Mouse (Mus musculus): ENCODE results near the gene Iqcc. TPM values are rescaled to one million over a fixed set of nuclear protein-coding genes. Genes with fewer than 3 reads are reported as not detected.

The Iqcc gene
- total RNA-seq, 1 experiment from 2014 or later = 34.9 TPM

- no peak for DNase-seq
These were observed 3.4 kb upstream of the Iqcc start for GRCm38 (mm10) chr4:129622120-129622802.

DNA sequence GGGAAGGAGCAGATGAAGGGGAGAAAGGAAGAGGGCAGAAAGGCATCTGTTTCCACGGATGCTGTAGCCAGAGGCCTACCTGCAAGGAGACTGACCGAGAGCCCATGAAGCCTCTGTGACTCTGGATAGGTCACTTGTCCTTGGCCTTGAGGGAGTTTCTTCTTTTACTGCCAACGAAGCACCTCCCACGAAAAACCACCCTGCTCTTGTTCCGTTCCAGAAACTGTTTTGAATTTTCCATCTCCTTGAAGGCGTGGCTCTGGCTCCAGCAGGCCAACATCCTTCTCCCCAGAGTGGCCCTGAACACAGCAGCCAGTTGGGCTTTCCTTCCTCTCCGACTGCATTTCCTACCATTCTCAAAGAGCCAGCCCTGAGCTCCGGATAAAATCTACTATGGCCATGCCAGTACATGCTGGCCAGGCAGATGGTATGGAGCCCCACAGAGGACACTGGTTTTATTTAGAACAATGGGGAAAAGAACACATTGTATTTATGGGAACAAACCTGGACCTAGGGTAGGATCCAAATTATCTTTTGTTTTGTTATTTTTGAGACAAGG, 2.5 kb upstream of the Iqcc start:
- DNase-seq = peak; percentile 61

DNA sequence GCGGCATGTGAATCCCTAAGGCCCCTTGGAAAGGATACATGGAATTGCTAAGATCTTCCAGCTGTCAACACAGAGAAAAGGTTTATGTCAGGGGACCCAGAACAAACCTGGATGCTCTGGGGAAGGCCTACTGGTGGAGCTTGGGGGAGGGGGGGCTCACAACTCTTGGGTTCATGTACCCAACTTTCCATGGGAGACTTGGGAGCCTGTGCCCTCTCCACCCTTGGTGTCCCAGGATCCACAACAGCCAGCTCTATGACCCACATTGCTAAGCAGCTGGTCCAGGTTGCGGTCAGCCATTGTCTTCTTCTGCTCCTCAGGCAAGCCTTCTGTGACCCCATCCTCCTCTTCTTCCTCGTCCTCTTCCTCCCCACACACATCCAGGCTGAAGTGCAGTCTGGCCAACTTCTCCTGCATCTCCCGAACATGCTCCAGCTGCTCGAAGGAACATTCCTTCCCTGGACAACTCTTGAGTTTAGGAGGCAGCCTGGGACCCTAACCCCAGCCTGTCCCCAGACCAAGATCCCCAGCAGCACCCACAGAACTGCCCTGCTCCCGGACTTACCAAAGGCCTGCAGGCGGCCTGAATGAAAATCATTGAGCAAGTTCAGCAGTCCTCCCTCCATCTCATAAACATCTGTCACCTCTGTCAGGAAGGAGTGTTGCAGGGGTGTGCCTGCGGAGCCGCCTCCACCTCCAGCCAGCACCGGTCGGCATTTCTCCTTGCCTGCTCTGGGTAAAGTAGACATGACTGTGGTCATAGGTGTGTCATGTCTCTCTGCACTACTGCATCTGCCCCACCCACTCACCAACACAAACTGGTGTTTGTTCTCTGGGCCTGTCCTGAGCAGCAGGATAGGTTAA, 1.8 kb upstream of the Iqcc start:
- no peak for DNase-seq

GRCm38 (mm10) chr4:129618031-129618430, 868 bp downstream of the Iqcc start:
- DNase-seq = no peak

DNA sequence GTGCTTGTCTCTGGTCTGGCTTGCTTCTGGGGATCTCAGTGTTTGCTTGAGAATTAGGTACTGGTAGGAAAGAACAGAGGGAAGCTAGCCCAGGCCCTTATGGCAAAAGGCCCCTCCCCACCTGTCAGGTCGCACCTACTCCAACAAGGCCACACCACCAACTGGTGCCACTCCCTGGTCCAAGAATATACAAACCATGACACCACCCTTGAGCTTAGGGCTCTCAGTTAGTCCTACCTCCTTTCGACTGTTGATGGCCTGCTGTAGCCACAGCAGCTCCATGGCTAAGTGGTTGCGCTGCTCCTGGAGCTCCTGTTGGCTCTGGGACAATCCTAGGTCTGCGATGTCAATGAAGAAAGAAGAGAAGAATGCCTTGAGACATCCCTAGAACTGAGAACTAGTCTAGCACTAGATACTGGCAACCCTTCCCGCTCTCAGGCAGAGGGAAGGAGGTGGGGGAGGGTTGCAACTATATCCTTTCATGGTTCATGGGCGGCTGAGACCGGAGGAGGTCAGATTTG, 1.7 kb downstream of the Iqcc start:
- DNase-seq = no peak

DNA sequence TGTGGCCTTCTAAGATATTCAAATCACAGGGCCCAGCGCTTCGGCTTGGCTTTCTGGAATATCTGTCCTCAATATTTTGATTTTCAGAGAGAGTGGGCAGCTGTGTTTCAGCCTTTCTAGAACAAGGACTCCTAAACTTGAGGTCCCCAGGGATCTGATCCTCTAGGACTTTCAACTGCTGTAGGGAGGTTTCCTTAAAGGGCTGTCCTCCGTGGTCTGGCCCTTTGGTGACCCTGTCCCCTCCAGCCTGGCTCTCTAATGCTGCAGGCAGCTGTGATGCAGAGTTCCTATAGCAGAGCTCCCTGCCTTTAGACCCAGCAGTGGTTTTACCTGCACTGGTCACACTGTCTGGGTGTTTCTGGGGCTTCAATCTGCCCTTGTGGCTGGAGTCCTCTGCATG, 2.3 kb downstream of the Iqcc start:
- DNase-seq = no peak

DNA sequence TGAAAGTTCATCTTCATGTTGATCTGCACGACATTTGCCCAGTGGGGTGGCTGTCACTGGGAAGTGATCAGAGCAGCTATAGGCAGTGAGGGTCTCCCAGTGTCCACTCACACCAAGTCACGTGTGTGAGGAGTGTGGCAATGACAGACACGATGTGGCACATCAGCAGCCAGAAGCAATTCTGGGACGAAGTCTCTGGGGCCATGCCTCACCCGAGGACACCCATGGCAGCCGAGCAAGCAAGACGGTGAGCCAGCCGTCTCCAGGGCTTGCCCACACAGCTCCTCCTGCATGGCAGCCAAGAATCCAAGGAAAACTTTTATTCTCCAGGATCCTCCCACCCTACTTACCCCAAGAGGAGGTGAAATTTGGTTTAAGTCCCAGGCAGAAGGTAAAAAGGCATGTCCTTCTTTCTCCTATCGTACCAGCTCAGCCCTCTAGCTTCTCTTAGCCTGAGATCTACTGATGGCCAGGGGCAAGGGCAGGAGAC, 3.1 kb downstream of the Iqcc start:
- DNase-seq = no peak

GRCm38 (mm10) chr4:129614093-129614492, 4.8 kb downstream of the Iqcc start, which contains the start of gene Dcdc2b:
Dcdc2b (minus strand) TSS chr4:129614257.
- no peak for DNase-seq

DNA sequence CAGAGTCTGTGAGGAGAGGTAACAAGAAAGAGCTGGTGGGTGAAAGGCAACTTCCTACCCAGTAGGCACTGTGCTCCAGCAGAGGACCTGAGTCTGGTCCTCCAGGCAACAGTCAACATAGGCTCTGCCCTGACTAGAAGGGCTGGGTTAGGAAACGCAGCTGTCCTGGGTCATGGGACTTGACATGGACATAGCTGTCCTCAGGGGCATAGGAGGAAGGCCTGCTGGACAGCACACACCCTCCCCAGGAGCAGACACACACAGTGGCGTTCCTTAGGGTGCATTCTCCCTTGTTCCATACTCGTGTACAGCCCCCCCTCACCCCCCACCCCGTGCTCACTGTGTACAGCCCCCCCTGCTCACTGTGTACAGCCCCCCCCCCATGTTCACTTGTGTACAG, 8.4 kb downstream of the Iqcc start:
- DNase-seq = no peak

DNA sequence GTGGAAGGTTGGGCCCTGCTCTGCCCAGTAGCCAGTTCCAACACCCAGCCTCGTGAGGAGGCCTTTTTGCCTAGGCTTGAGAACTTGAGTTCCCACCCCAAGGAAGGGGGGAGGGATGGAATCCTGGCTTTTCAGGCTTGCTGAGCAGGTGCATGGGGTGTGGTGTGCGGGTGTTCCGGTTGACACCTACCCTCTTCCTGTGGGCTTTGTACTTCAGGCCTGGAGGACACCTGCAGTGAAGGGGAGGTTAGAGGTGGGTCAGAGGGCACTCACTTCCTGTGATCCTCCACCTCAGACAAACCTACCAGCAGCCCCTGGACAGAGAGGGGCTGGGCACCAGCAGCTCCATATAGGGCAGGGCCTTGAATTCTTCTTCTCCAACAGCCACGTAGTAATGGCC, 8.9 kb downstream of the Iqcc start:
- DNase-seq = no peak

DNA sequence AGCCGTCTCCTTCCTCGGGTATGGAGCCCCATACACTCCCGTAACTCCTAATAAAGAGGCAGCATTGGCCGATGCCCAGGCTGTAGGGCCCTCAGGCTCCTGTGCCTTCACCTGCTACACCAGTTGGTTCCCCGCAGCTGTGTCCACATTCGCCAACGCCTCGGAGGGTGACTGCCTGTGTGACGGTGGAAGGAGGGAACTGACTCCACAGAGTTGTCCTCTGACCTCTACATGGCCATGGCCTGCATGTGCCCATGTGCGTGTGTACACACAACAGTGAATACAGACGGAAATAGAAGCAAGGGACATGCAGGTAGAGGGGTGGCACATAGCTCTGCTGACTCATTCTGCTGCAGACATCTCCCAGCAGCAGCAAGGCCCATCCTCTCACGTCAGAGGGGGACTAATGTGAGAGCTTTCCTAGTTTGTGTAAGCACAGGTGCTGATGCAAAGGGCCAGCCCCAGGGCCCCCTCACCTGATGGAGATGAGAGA, 9.7 kb downstream of the Iqcc start:
- DNase-seq = no peak

- peak; percentile 92 for DNase-seq
These were observed 10.4 kb downstream of the Iqcc start for GRCm38 (mm10) chr4:129608426-129609025.

- DNase-seq = peak; percentile 93
These were observed 18.4 kb downstream of the Iqcc start, which contains the start of the genes Eif3i and Tmem234 for GRCm38 (mm10) chr4:129600233-129601158. Eif3i (minus strand) TSS chr4:129600648. Tmem234 (plus strand) TSS chr4:129600668.

GRCm38 (mm10) chr4:129588865-129589264, 30.0 kb downstream of the Iqcc start:
- no peak for DNase-seq

DNA sequence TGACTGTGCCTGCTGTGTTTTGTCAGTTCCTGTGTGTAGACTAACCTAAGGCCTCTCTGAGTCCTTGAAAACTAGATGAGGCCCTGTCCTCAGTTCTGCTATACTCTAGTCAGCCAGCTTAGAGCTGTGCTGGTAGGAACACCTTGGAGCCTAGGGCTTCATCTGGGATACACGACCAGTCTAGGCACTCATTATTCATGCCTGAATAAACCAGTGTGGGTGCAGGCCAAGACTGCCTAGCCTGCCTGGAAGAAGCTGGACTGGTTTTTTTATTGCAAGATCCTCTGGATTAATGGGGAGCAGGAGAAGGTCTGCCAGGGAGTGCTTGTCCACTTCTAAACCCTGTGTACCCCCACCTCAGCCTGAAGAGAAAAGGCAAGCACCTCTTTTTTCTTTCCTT, 32.0 kb downstream of the Iqcc start:
- no peak for DNase-seq

GRCm38 (mm10) chr4:129585773-129586172, 33.1 kb downstream of the Iqcc start:
- no peak for DNase-seq

DNA sequence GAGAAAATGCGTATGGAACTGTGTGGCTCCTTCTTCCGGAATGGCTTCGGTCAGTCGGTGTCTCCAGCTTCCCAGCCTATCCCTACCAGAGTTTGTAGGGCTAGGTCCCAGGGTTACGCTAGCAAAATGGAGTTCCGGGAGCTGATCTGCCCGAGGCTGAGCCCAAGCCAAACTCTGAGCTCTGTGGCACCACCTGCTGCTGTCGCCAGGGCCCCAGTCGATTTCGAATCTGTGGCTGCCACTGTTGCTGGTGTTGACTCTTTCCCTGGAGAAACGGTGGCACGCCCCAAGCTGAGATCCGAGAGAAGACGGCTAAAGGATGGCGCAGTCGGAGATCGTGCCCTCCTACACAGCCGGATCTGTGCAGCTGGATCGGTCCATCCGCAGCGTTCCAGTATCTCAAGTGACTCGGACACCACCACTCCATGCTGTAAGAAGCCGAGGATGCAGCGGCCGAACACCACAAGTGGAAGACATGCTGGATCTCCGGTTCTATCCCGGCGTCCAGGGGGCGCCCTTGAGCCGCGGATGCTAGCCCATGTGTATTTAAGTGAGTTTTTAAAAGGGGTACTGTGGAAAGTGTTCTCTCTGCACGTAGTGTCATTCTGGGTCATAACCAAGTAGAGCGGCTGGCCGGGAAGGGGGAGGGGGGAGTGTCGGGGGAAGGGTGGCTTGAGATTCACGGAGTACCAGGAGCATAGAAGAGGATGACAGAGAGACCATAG, 33.9 kb downstream of the Iqcc start:
- DNase-seq = peak; percentile 93

GRCm38 (mm10) chr4:129584370-129584769, 34.5 kb downstream of the Iqcc start:
- peak; percentile 29 for DNase-seq

DNA sequence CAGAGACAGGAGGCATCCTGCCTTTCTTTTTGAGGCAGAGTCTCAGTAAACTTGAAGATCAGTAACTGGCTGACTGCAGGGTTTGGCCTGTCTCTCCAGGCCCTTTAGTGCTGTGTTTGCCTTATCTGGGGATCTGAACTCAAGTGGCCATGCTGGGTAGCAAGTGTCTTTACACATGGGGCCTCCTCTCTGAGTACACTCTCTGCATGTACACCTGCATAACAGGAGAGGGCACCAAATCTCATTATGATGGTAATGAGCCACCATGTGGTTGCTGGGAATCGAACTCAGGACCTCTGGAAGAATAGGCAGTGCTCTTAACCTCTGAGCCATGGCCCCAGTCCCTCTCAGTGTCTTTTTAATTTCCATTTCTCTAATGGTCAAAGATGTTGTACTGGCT, 36.6 kb downstream of the Iqcc start:
- DNase-seq = no peak

DNA sequence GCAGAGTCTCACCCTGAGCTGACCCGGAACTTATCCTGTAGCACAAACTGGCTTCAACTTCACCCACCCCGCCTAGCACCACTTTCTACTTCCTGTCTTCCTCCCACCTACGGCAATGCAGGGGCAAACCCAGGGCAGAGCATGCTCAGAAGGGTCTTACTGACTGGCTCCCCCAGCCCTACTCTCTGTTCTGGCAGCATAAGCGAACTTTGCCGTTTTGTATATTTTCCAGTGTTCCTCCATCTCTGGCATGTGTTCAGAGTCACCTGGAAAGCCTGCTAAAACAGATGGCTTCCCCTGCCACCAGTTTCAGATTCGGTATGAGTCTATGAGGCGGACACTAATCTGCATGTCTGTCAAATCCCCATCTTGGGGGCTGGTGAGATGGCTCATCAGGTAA, 38.6 kb downstream of the Iqcc start:
- no peak for DNase-seq
